In genomic region chr13:116898395-116898794, GRCm38 (mm10) we compare ENCODE assay signal across 18 mouse cellular contexts.
"Had no signal": no experiment of that assay in that cellular context is flagged by ENCODE, and none has a peak within 500 bp of the region (broad histone marks: within the 10 kb centered on the region; RNA-seq: fewer than 3 reads in every experiment).

No protein-coding gene starts in this region.

- ATAC-seq: liver, postnatal 0 days; lung, postnatal 0 days; midbrain, embryonic 13.5 days; midbrain, embryonic 15.5 days had no signal

- H3K27me3 ChIP-seq: lung, embryonic 15.5 days; megakaryocyte, embryonic 14.5 days; midbrain, embryonic 13.5 days; midbrain, embryonic 15.5 days; neural tube, embryonic 13.5 days; stomach, embryonic 15.5 days had no signal

- H3K9ac ChIP-seq: liver, postnatal 0 days; lung, embryonic 15.5 days; midbrain, embryonic 13.5 days; midbrain, embryonic 15.5 days; neural tube, embryonic 13.5 days; stomach, embryonic 15.5 days had no signal

- H3K4me1 ChIP-seq: lung, embryonic 15.5 days; megakaryocyte, embryonic 14.5 days; midbrain, embryonic 13.5 days; midbrain, embryonic 15.5 days; neural tube, embryonic 13.5 days; stomach, embryonic 15.5 days had no signal

- DNase-seq: liver, postnatal 0 days; lung, adult 2 months; lung, postnatal 14 days; lung, postnatal 36 days; right cerebral cortex, postnatal 14 days; thymus, adult 2 months; thymus, postnatal 25 days; thymus, postnatal 4 days had no signal

- H3K9me3 ChIP-seq: lung, embryonic 15.5 days; megakaryocyte, embryonic 14.5 days; midbrain, embryonic 13.5 days; midbrain, embryonic 15.5 days; neural tube, embryonic 13.5 days; stomach, embryonic 15.5 days had no signal

- H3K4me2 ChIP-seq: lung, embryonic 15.5 days; midbrain, embryonic 11.5 days; midbrain, embryonic 13.5 days; midbrain, embryonic 15.5 days; neural tube, embryonic 13.5 days; stomach, embryonic 15.5 days had no signal

- H3K36me3 ChIP-seq: lung, embryonic 15.5 days; stomach, embryonic 15.5 days had no signal

- H3K27ac ChIP-seq: lung, embryonic 15.5 days; macrophage; midbrain, embryonic 13.5 days; midbrain, embryonic 15.5 days; neural tube, embryonic 13.5 days; stomach, embryonic 15.5 days; stomach, postnatal 0 days had no signal

- H3K4me3 ChIP-seq: lung, embryonic 15.5 days; megakaryocyte, embryonic 14.5 days; midbrain, embryonic 13.5 days; midbrain, embryonic 15.5 days; neural tube, embryonic 13.5 days; stomach, embryonic 15.5 days had no signal
